Mouse (Mus musculus) spleen, adult 2 months (tissue): ENCODE data around the gene Hoxa3.

Source experiments
- CTCF ChIP-seq: fragments of 200-500 bp; IDR thresholded peaks from 2 replicates; pipeline ENCODE4 v1.5.1; 2011; ENCODE audit warnings: mild to moderate bottlenecking, inconsistent platforms; ENCODE audit not compliant: insufficient read depth, insufficient read length, insufficient replicate concordance; ENCODE audit errors: extremely low read depth
- POLR2A ChIP-seq: fragments of 200-500 bp; IDR thresholded peaks from 2 replicates; pipeline ENCODE4 v1.6.1; 2011; ENCODE audit warnings: low read depth, low read length, inconsistent platforms

GRCm38 (mm10) chr6:52162093-52162380, 51.1 kb downstream of the Hoxa3 start:
- no peak for TF ChIP-seq POLR2A
- TF ChIP-seq CTCF = no peak
